Mouse (Mus musculus): ENCODE measurements around the gene Zfp383. TPM values are rescaled to one million over a fixed set of nuclear protein-coding genes. Genes with fewer than 3 reads are reported as not detected.
A peak's percentile ranks its signal among the peaks of the same experiment; 100 is the strongest.
"Not testable (repeated sequence)": the region's sequence is repeated elsewhere in the genome, so short reads cannot be mapped to it uniquely, and the experiment has no call there.

Gene Zfp383
- polyA plus RNA-seq, 1 experiment: 0.63 TPM

GRCm38 (mm10) chr7:29953086-29953485, 45.1 kb downstream of the Zfp383 start:
- peak overlapping the region; percentile 68; the same call in 1 of the 2 replicates for H3K4me3 ChIP-seq (ENCODE audit: control insufficient read depth, insufficient read depth, low read length)
- H3K27me3 ChIP-seq (ENCODE audit: control insufficient read depth, insufficient read depth, low read length): no peaks in the 10 kb centered on the region
- TF ChIP-seq CTCF (IDR thresholded peaks at IDR 0.05; ENCODE audit: borderline replicate concordance, control insufficient read depth, extremely low read depth, insufficient read depth, low read length, poor library complexity) (no peak), POLR2A (IDR thresholded peaks at IDR 0.05; ENCODE audit: control insufficient read depth, extremely low read depth, insufficient read depth, low read length, poor library complexity) (no peak)
- H3K27ac ChIP-seq (ENCODE audit: control insufficient read depth, insufficient read depth, low read length): no peak overlapping the region
- WGBS: 30% methylated on average over 10 of the region's 10 CpGs
- no peaks in the 10 kb centered on the region for H3K4me1 ChIP-seq (replicated peaks; ENCODE audit: control insufficient read depth, insufficient read depth, low read length)
- no peak for DNase-seq
- 0 out of 2 replicates have a peak, but pooled peaks cover 3% of the 10 kb centered on the region for H3K36me3 ChIP-seq (ENCODE audit: control insufficient read depth, insufficient read depth, low read length)

- Histone ChIP-seq H3K4me1 (replicated peaks; ENCODE audit: control insufficient read depth, insufficient read depth, low read length) (no peaks in the 10 kb centered on the region), H3K27ac (ENCODE audit: control insufficient read depth, insufficient read depth, low read length) (peak within 1 kb of the TSS; percentile 50), H3K36me3 (ENCODE audit: control insufficient read depth, insufficient read depth, low read length) (0 out of 2 replicates have a peak, but pooled peaks cover 3% of the 10 kb centered on the region), H3K27me3 (ENCODE audit: control insufficient read depth, insufficient read depth, low read length) (no peaks in the 10 kb centered on the region), H3K4me3 (ENCODE audit: control insufficient read depth, insufficient read depth, low read length) (peak within 1 kb of the TSS; percentile 68)
- TF ChIP-seq CTCF (IDR thresholded peaks at IDR 0.05; ENCODE audit: borderline replicate concordance, control insufficient read depth, extremely low read depth, insufficient read depth, low read length, poor library complexity) (0 out of 2 replicates have a peak, but pooled peaks have one; percentile 43), POLR2A (IDR thresholded peaks at IDR 0.05; ENCODE audit: control insufficient read depth, extremely low read depth, insufficient read depth, low read length, poor library complexity) (peak; percentile 20; the same call in 1 of the 2 replicates)
- DNase-seq: peak; percentile 79
- WGBS: 1% methylated on average over 52 of the region's 52 CpGs
These were observed 45.7 kb downstream of the Zfp383 start, which contains the start of gene Zfp74 for GRCm38 (mm10) chr7:29953513-29954401. TSS of gene Zfp74 (minus strand) at chr7:29954089.

- Histone ChIP-seq H3K27me3 (ENCODE audit: control insufficient read depth, insufficient read depth, low read length) (no peaks in the 10 kb centered on the region), H3K36me3 (ENCODE audit: control insufficient read depth, insufficient read depth, low read length) (0 out of 2 replicates have a peak, but pooled peaks cover under 1% of the 10 kb centered on the region), H3K4me1 (replicated peaks; ENCODE audit: control insufficient read depth, insufficient read depth, low read length) (no peaks in the 10 kb centered on the region), H3K27ac (ENCODE audit: control insufficient read depth, insufficient read depth, low read length) (no peak overlapping the region), H3K4me3 (ENCODE audit: control insufficient read depth, insufficient read depth, low read length) (no peak overlapping the region)
- DNase-seq: peak; percentile 47
- WGBS: 36% methylated on average over 4 of the region's 4 CpGs
- TF ChIP-seq CTCF (IDR thresholded peaks at IDR 0.05; ENCODE audit: borderline replicate concordance, control insufficient read depth, extremely low read depth, insufficient read depth, low read length, poor library complexity) (no peak), POLR2A (IDR thresholded peaks at IDR 0.05; ENCODE audit: control insufficient read depth, extremely low read depth, insufficient read depth, low read length, poor library complexity) (no peak)
These were observed 46.7 kb downstream of the Zfp383 start for GRCm38 (mm10) chr7:29954731-29955130.

DNA sequence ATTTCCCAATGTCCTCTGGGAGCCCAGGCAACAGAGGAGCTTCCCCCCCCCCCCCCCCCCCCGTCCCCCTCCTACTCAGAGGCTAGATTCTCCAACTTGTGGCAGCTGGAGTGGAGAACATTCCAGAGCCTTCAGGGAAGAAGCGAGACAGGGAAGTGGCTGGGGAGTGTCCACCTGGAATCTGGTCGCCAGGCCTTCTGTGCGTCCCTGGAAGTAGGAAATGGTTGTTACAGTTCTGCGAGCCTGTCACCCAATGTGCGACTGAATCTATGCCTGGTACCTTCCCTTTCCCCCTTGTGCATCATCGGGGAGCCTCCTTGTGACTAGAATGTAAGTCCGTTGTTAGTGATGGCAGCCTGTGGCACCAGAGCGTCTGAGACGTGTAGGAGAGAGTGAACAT, 48.2 kb downstream of the Zfp383 start:
- 91% methylated on average over 10 of the region's 10 CpGs for WGBS
- no peak for DNase-seq
- Histone ChIP-seq H3K4me1 (replicated peaks; ENCODE audit: control insufficient read depth, insufficient read depth, low read length) (no peaks in the 10 kb centered on the region), H3K27me3 (ENCODE audit: control insufficient read depth, insufficient read depth, low read length) (no peaks in the 10 kb centered on the region), H3K27ac (ENCODE audit: control insufficient read depth, insufficient read depth, low read length) (no peak overlapping the region), H3K36me3 (ENCODE audit: control insufficient read depth, insufficient read depth, low read length) (no peaks in the 10 kb centered on the region), H3K4me3 (ENCODE audit: control insufficient read depth, insufficient read depth, low read length) (no peak overlapping the region)
- no peak for TF ChIP-seq CTCF (IDR thresholded peaks at IDR 0.05; ENCODE audit: borderline replicate concordance, control insufficient read depth, extremely low read depth, insufficient read depth, low read length, poor library complexity)
- no peak for TF ChIP-seq POLR2A (IDR thresholded peaks at IDR 0.05; ENCODE audit: control insufficient read depth, extremely low read depth, insufficient read depth, low read length, poor library complexity)

DNA sequence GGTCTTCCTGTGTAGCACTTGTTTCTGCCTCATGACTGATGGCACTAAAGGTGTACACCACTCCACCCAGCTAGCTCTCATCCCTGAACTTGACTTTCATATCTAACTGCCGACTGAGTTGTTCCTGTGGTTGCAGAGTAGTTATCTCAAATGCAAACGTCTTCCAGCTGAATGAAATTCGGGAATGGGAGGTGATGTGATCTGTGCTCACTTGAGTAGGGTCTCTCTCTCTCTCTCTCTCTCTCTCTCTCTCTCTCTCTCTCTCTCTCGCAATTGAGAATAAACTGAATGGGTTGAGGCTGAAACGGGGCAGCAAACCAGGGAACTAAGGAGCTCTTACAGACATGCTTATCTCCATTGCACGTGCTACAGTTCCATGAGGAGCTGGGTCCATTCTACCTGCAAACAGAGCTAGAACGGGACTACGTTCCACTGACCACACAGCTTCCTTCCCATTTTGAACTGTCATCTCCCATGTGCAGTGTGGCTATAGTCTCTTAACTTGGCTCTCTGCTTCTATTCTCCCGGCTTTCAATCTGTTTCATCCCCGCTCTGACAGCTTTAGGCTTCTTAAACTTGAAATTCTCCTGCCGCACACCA, 50.2 kb downstream of the Zfp383 start:
- H3K27me3 ChIP-seq (ENCODE audit: control insufficient read depth, insufficient read depth, low read length): no peaks in the 10 kb centered on the region
- TF ChIP-seq POLR2A (IDR thresholded peaks at IDR 0.05; ENCODE audit: control insufficient read depth, extremely low read depth, insufficient read depth, low read length, poor library complexity) (no peak), CTCF (IDR thresholded peaks at IDR 0.05; ENCODE audit: borderline replicate concordance, control insufficient read depth, extremely low read depth, insufficient read depth, low read length, poor library complexity) (no peak)
- no peak overlapping the region for H3K4me3 ChIP-seq (ENCODE audit: control insufficient read depth, insufficient read depth, low read length)
- DNase-seq: no peak
- H3K36me3 ChIP-seq (ENCODE audit: control insufficient read depth, insufficient read depth, low read length): no peaks in the 10 kb centered on the region
- H3K27ac ChIP-seq (ENCODE audit: control insufficient read depth, insufficient read depth, low read length): no peak overlapping the region
- H3K4me1 ChIP-seq (replicated peaks; ENCODE audit: control insufficient read depth, insufficient read depth, low read length): no peaks in the 10 kb centered on the region
- WGBS: 56% methylated on average over 11 of the region's 11 CpGs

- no peak overlapping the region for H3K4me3 ChIP-seq (ENCODE audit: control insufficient read depth, insufficient read depth, low read length)
- TF ChIP-seq CTCF (IDR thresholded peaks at IDR 0.05; ENCODE audit: borderline replicate concordance, control insufficient read depth, extremely low read depth, insufficient read depth, low read length, poor library complexity) (no peak), POLR2A (IDR thresholded peaks at IDR 0.05; ENCODE audit: control insufficient read depth, extremely low read depth, insufficient read depth, low read length, poor library complexity) (no peak)
- WGBS: 81% methylated on average over 3 of the region's 3 CpGs
- no peak for DNase-seq
- H3K36me3 ChIP-seq (ENCODE audit: control insufficient read depth, insufficient read depth, low read length): no peaks in the 10 kb centered on the region
- no peaks in the 10 kb centered on the region for H3K27me3 ChIP-seq (ENCODE audit: control insufficient read depth, insufficient read depth, low read length)
- no peak overlapping the region for H3K27ac ChIP-seq (ENCODE audit: control insufficient read depth, insufficient read depth, low read length)
- H3K4me1 ChIP-seq (replicated peaks; ENCODE audit: control insufficient read depth, insufficient read depth, low read length): no peaks in the 10 kb centered on the region
These were observed 51.0 kb downstream of the Zfp383 start for GRCm38 (mm10) chr7:29959004-29959403.

DNA sequence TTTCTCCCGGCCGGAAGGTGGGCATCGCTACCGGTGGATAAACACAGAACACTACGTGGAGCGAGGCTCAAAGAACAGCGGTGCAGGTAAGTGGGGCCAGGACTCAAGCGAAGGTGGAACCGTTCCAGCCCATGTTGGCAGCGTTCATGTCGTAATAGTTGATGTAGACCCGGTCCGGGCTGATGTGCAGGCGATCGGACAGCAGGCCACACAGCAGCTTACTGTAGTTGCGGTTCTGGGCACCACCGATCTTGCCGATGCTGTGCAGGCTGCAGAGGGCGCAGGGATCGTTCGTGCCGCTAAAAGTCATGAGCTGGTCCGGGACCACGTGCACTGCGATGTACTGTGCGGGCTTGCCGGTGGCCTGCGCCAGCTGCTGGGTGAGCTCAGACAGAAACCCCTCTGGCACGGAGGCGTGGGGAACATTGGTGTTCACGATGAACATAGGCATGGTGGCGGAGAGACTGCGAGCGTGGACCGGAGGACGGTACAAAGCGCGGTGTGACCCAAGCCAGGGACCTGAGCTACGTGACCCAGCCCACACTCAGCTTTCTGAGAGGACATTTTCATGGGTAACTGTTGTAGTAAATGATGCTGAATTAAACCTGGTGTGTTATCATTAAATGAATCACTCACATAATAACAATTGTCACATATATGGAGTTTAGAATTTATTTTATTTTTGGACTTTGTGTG, 57.2 kb downstream of the Zfp383 start:
- H3K4me1 ChIP-seq (replicated peaks; ENCODE audit: control insufficient read depth, insufficient read depth, low read length); H3K27ac ChIP-seq (ENCODE audit: control insufficient read depth, insufficient read depth, low read length); DNase-seq; H3K4me3 ChIP-seq (ENCODE audit: control insufficient read depth, insufficient read depth, low read length); H3K36me3 ChIP-seq (ENCODE audit: control insufficient read depth, insufficient read depth, low read length); H3K27me3 ChIP-seq (ENCODE audit: control insufficient read depth, insufficient read depth, low read length): not testable (repeated sequence)
- WGBS: 84% methylated on average over 38 of the region's 39 CpGs
